Mouse (Mus musculus) limb, embryonic 12.5 days (tissue): ENCODE measurements around the gene Igf1. TPM values are rescaled to one million over a fixed set of nuclear protein-coding genes. Genes with fewer than 3 reads are reported as not detected.

Source experiments
- ATAC-seq: fragments of 200-750 bp; cut with Nextera tagmentation; 2 replicates; pipeline ENCODE4 v1.8.0; 2017; ENCODE audit warnings: low read depth, moderate TSS enrichment; ENCODE audit not compliant: insufficient number of reproducible peaks, insufficient read depth, low FRiP score, low TSS enrichment
- H3K27ac ChIP-seq: fragments of 300-500 bp; sonication (generic); 2 replicates; pipeline ENCODE4 v1.5.1; 2016; ENCODE audit warnings: mild to moderate bottlenecking, moderate library complexity
- H3K27me3 ChIP-seq: fragments of 300-500 bp; sonication (generic); 2 replicates; pipeline ENCODE4 v1.6.1; 2016; ENCODE audit warnings: mild to moderate bottlenecking, moderate library complexity
- H3K36me3 ChIP-seq: fragments of 300-500 bp; sonication (generic); 2 replicates; pipeline ENCODE4 v1.6.1; 2016; ENCODE audit warnings: mild to moderate bottlenecking, moderate library complexity
- H3K4me1 ChIP-seq: fragments of 300-500 bp; sonication (generic); replicated peaks from 2 replicates; pipeline ENCODE4 v1.6.1; 2016
- H3K4me2 ChIP-seq: fragments of 300-500 bp; sonication (generic); 2 replicates; pipeline ENCODE4 v1.6.1; 2016; ENCODE audit warnings: mild to moderate bottlenecking, moderate library complexity
- H3K4me3 ChIP-seq: fragments of 300-500 bp; sonication (generic); replicated peaks from 2 replicates; pipeline ENCODE4 v1.5.1; 2016; ENCODE audit warnings: mild to moderate bottlenecking
- H3K9ac ChIP-seq: fragments of 300-500 bp; sonication (generic); replicated peaks from 2 replicates; pipeline ENCODE4 v1.6.1; 2016; ENCODE audit warnings: mild to moderate bottlenecking, moderate library complexity
- H3K9me3 ChIP-seq: fragments of 300-500 bp; sonication (generic); 2 replicates; pipeline ENCODE4 v1.6.1; 2016; ENCODE audit warnings: mild to moderate bottlenecking, moderate library complexity
- WGBS: fragments of 180-500 bp; shearing (Covaris S2); methylation state at CpG from one replicate; pipeline ENCODE4 v1.1.7; 2016; 5-methylcytosine and 5-hydroxymethylcytosine counted together
- polyA plus RNA-seq: library from polyadenylated mRNA; unstranded; fragments of >200 nt; fragmentation: Nextera tagmentation; extraction: Ambion mirVana; gene quantifications from 2 replicates; pipeline ENCODE4 v1.2.1, GENCODE M21; 2016

Gene Igf1
- polyA plus RNA-seq, 1 experiment from 2014 or later: 23.8 TPM

- Histone ChIP-seq H3K9me3 (no peaks in the 10 kb centered on the region), H3K27me3 (peaks cover 47% of the 10 kb centered on the region), H3K4me3 (no peak overlapping the region), H3K9ac (no peak overlapping the region), H3K36me3 (no peaks in the 10 kb centered on the region), H3K27ac (no peak overlapping the region), H3K4me1 (peaks cover 40% of the 10 kb centered on the region), H3K4me2 (no peak overlapping the region)
- WGBS: 7% methylated on average over 5 of the region's 5 CpGs
- ATAC-seq: no peak
Observed at GRCm38 (mm10) chr10:87872854-87873253, 14.8 kb downstream of the Igf1 start.

- no peaks in the 10 kb centered on the region for H3K36me3 ChIP-seq
- H3K9ac ChIP-seq: no peak overlapping the region
- no peak overlapping the region for H3K4me2 ChIP-seq
- no peak for ATAC-seq
- no peaks in the 10 kb centered on the region for H3K9me3 ChIP-seq
- H3K27ac ChIP-seq: no peak overlapping the region
- WGBS: 82% methylated on average over 3 of the region's 3 CpGs
- H3K4me3 ChIP-seq: no peak overlapping the region
- H3K4me1 ChIP-seq: peaks cover 35% of the 10 kb centered on the region
- peaks cover 48% of the 10 kb centered on the region for H3K27me3 ChIP-seq
Observed at GRCm38 (mm10) chr10:87873516-87873915, 15.5 kb downstream of the Igf1 start.

- Histone ChIP-seq H3K4me3 (no peak overlapping the region), H3K27me3 (peaks cover 25% of the 10 kb centered on the region), H3K9me3 (no peaks in the 10 kb centered on the region), H3K4me1 (no peaks in the 10 kb centered on the region), H3K27ac (no peak overlapping the region), H3K4me2 (no peak overlapping the region), H3K36me3 (no peaks in the 10 kb centered on the region), H3K9ac (no peak overlapping the region)
- no peak for ATAC-seq
- 87% methylated on average over 7 of the region's 7 CpGs for WGBS
Observed at GRCm38 (mm10) chr10:87880071-87880785, 22.2 kb downstream of the Igf1 start.

GRCm38 (mm10) chr10:87885326-87886040 lies 27.4 kb downstream of the Igf1 start:
- Histone ChIP-seq H3K27me3 (peaks cover 5% of the 10 kb centered on the region; the same call in 1 of the 2 replicates), H3K4me2 (no peak overlapping the region), H3K36me3 (no peaks in the 10 kb centered on the region), H3K27ac (no peak overlapping the region), H3K9ac (no peak overlapping the region), H3K9me3 (no peaks in the 10 kb centered on the region), H3K4me1 (no peaks in the 10 kb centered on the region), H3K4me3 (no peak overlapping the region)
- 89% methylated on average over 2 of the region's 2 CpGs for WGBS
- ATAC-seq: no peak

GRCm38 (mm10) chr10:87889850-87890249 lies 31.8 kb downstream of the Igf1 start:
- Histone ChIP-seq H3K4me3 (no peak overlapping the region), H3K4me2 (no peak overlapping the region), H3K9ac (no peak overlapping the region), H3K27ac (no peak overlapping the region), H3K36me3 (no peaks in the 10 kb centered on the region), H3K27me3 (no peaks in the 10 kb centered on the region), H3K9me3 (peaks cover 11% of the 10 kb centered on the region; the same call in 1 of the 2 replicates), H3K4me1 (no peaks in the 10 kb centered on the region)
- no peak for ATAC-seq

- Histone ChIP-seq H3K9ac (no peak overlapping the region), H3K9me3 (peaks cover 11% of the 10 kb centered on the region; the same call in 1 of the 2 replicates), H3K4me1 (peaks cover 7% of the 10 kb centered on the region; the same call in 1 of the 2 replicates), H3K36me3 (no peaks in the 10 kb centered on the region), H3K4me2 (no peak overlapping the region), H3K27me3 (no peaks in the 10 kb centered on the region), H3K4me3 (no peak overlapping the region), H3K27ac (no peak overlapping the region)
- no peak for ATAC-seq
Observed at GRCm38 (mm10) chr10:87892256-87892655, 34.2 kb downstream of the Igf1 start.

GRCm38 (mm10) chr10:87893272-87893671 lies 35.2 kb downstream of the Igf1 start:
- WGBS: 91% methylated on average over 1 of the region's 1 CpGs
- no peaks in the 10 kb centered on the region for H3K27me3 ChIP-seq
- ATAC-seq: no peak

GRCm38 (mm10) chr10:87894461-87895120 lies 36.5 kb downstream of the Igf1 start:
- Histone ChIP-seq H3K36me3 (no peaks in the 10 kb centered on the region), H3K9ac (no peak overlapping the region), H3K27me3 (no peaks in the 10 kb centered on the region), H3K27ac (no peak overlapping the region), H3K4me3 (no peak overlapping the region), H3K4me2 (no peak overlapping the region), H3K4me1 (peaks cover 14% of the 10 kb centered on the region), H3K9me3 (peaks cover 11% of the 10 kb centered on the region; the same call in 1 of the 2 replicates)
- 88% methylated on average over 4 of the region's 4 CpGs for WGBS
- ATAC-seq: no peak

More at GRCm38 (mm10) chr10:87893272-87893671, 35.2 kb downstream of the Igf1 start:
- H3K27ac ChIP-seq: no peak overlapping the region
- H3K36me3 ChIP-seq: no peaks in the 10 kb centered on the region
- no peak overlapping the region for H3K9ac ChIP-seq
- peaks cover 7% of the 10 kb centered on the region; the same call in 1 of the 2 replicates for H3K4me1 ChIP-seq
- H3K4me2 ChIP-seq: no peak overlapping the region
- no peak overlapping the region for H3K4me3 ChIP-seq
- H3K9me3 ChIP-seq: peaks cover 11% of the 10 kb centered on the region; the same call in 1 of the 2 replicates

GRCm38 (mm10) chr10:87895351-87895750 lies 37.3 kb downstream of the Igf1 start:
- Histone ChIP-seq H3K4me1 (peaks cover 14% of the 10 kb centered on the region), H3K9ac (no peak overlapping the region), H3K27ac (no peak overlapping the region), H3K27me3 (no peaks in the 10 kb centered on the region), H3K36me3 (no peaks in the 10 kb centered on the region), H3K9me3 (peaks cover 11% of the 10 kb centered on the region; the same call in 1 of the 2 replicates), H3K4me2 (no peak overlapping the region), H3K4me3 (no peak overlapping the region)
- no peak for ATAC-seq
- 51% methylated on average over 2 of the region's 2 CpGs for WGBS

- no peak for ATAC-seq
- Histone ChIP-seq H3K4me1 (peaks cover 14% of the 10 kb centered on the region), H3K27me3 (no peaks in the 10 kb centered on the region; the same call in 1 of the 2 replicates), H3K4me2 (no peak overlapping the region), H3K9me3 (no peaks in the 10 kb centered on the region; the same call in 1 of the 2 replicates), H3K4me3 (no peak overlapping the region), H3K36me3 (no peaks in the 10 kb centered on the region), H3K27ac (no peak overlapping the region), H3K9ac (no peak overlapping the region)
- WGBS: 92% methylated on average over 4 of the region's 4 CpGs
Observed at GRCm38 (mm10) chr10:87897331-87897730, 39.3 kb downstream of the Igf1 start.

- Histone ChIP-seq H3K27me3 (no peaks in the 10 kb centered on the region; the same call in 1 of the 2 replicates), H3K36me3 (no peaks in the 10 kb centered on the region), H3K4me1 (peaks cover 14% of the 10 kb centered on the region), H3K9me3 (no peaks in the 10 kb centered on the region), H3K4me3 (no peak overlapping the region), H3K4me2 (no peak overlapping the region), H3K9ac (no peak overlapping the region), H3K27ac (no peak overlapping the region)
- ATAC-seq: no peak
- WGBS: 32% methylated on average over 3 of the region's 3 CpGs
Observed at GRCm38 (mm10) chr10:87898826-87899225, 40.8 kb downstream of the Igf1 start.
